Mouse (Mus musculus) ovary, postnatal 36 days (tissue): ENCODE measurements at regions not wholly inside any gene's neighbourhood (a gene's known extent, or its start where the extent isn't known, plus 50 kb on each side); places are given as distances from the start of the nearest gene placed in this dataset.

ENCODE experiments used
- DNase-seq: peaks from one replicate; pipeline ENCODE4 v3.0.0; 2022; ENCODE audit warnings: low spot score, mixed read lengths

DNA sequence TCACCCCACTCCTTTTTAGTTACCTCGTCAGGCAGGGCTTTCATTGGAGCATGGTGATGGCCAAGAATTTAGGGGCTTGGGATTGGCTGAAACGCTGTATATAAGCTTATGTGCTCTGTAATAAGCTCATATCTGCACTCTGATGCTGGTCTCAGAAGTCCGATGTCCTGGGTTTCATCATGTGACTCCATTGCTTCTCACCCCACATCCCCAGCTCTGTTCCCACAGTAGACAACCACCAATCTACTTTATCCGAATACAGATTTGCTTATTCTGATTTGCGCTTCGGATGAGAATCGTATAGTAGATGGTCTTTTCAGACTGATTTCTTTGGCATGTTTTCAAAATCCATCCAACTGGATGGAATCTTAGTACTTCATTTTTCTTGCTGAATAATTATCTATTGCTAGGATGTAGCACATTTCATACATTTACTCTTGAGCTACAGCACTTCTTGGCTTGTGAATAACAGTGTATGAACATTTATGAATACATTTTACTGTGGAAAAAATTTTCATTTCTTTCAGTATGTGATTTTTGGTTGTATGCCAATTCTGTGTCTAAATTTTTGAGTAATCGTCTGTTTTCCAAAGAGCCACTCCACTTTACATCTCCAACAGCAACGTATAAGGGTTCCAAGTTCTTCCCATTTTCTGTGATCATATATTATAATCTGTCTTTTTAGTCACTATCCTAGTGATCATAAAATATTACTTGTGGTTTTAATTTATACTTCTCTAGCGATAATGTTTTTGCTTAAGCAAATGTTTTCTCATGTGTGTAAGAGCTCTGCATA is 185.7 kb downstream of the Hace1 start:
- DNase-seq: no peak

DNA sequence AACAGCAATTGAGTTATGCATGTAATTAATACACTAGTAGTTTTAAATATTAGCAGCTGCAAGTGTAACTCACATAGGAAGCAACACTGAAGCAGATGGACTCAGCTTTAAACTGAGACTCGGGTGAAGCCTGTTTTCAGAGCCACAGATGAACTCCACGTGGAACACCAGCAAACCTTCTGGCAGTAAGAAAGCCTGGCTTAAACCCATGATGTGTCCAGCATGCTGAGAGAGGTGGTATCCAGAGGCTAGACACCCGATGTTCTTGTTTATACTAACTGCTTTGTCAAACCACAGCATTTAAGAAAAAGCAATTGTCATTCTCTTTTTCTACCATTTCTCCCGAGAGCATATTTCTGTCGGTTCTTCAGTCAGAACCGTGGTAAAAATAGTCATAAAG is 202.1 kb downstream of the Hace1 start:
- no peak for DNase-seq

DNA sequence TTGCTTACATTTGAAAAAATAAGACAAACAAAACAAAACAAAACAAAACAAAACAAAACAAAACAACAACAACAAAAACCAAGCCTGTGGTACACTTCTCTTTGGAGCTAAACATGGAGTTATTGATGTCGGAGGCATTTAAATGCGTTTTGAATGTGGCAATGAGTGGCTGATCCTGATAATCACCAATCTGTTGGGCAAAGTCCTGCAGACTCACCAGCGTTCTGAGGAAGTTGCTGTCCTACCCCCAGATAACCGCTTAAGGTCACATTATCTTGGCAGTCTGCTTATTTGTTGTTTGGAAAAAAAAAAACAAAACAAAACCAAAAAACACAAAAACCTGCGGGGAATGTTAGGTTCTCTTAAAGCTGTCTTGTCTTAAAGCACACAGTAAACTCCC is 205.4 kb downstream of the Hace1 start:
- DNase-seq: no peak

- DNase-seq: no peak
Measured at GRCm38 (mm10) chr10:45783461-45784149, 206.0 kb downstream of the Hace1 start.

DNA sequence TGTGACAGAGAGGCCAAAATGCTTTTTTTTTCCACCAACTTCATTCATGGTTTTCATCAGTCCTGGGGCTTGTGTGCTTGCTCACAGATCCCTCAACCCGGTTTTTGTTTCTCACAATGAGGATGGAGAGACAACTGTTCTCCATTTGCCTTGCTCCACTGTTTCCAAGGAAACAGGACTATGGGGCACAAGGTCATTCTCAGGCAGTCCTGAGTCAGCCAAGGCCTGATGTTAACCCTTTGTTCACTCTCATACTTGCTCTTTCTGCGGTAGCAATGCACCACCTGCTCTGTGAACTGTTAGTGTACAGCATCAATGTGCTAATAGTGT is 206.5 kb downstream of the Hace1 start:
- no peak for DNase-seq

GRCm38 (mm10) chr10:45784575-45784974 is 206.9 kb downstream of the Hace1 start:
- no peak for DNase-seq

- DNase-seq: no peak
Measured at GRCm38 (mm10) chr10:45788356-45788755, 210.7 kb downstream of the Hace1 start.

DNA sequence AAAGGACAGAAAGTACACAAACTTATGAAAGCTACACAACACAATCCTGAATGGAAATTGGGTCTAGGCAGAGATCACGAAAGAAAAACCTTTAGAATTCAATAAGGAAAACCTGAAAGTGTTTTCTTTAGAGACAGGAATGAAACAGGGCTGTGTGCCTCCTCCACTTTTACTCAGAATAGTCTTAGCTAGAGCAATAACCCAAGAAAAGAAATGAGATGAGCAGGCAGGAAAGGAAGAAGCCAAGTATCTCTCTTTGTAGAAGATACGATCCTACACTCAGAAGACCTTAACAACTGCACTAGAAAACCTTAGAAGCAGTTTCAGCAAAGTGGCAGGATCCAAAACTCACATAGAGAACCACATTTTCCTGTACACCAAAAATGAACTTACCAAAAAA is 218.0 kb downstream of the Hace1 start:
- DNase-seq: no peak

- peak; percentile 39 for DNase-seq
Measured at GRCm38 (mm10) chr10:45800070-45800851, 222.6 kb downstream of the Hace1 start.

GRCm38 (mm10) chr10:45801463-45801862 is 223.8 kb downstream of the Hace1 start:
- DNase-seq: no peak

- no peak for DNase-seq
Measured at GRCm38 (mm10) chr10:45806984-45807827, 229.6 kb downstream of the Hace1 start.

DNA sequence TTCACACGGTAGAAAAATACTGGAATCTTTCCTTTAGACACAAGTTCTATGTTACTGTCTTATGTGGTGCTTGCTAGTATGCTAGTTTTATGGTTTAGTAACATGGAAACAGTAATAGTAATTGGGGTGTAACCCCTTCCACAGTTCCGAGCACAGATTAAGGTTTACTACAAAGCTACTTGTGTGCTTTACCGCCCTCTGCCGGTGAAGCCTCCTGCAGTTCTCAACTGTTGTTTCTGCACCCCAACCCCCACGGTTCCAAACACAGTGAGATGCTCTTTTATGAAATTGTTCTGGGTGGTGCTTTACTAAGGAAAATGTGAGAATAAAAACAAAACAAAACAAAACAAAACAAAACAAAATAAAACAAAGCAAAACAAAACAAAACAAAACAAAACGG is 234.3 kb downstream of the Hace1 start:
- DNase-seq: peak; percentile 12

- DNase-seq: no peak
Measured at GRCm38 (mm10) chr10:45813804-45814203, 236.2 kb downstream of the Hace1 start.

DNA sequence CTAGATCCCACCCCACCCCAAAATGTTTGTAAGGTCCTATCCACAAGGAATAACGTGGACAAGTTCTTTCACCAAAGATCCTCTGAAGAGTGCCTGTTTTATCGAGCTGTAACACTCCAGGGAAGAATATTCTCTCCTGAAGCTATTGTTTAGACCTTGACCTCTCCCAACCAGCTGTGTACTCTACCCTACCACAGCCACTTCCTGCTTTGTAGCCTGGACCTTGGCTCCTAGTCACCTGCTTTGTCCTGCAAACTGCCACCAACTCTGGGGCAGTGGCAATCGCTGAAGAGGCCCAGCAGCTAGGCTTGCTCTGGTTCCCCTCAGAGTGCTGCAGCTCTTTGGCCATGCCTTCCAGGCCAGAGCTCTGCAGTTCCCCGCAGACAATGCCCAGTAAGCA is 239.1 kb downstream of the Hace1 start:
- DNase-seq: no peak

DNA sequence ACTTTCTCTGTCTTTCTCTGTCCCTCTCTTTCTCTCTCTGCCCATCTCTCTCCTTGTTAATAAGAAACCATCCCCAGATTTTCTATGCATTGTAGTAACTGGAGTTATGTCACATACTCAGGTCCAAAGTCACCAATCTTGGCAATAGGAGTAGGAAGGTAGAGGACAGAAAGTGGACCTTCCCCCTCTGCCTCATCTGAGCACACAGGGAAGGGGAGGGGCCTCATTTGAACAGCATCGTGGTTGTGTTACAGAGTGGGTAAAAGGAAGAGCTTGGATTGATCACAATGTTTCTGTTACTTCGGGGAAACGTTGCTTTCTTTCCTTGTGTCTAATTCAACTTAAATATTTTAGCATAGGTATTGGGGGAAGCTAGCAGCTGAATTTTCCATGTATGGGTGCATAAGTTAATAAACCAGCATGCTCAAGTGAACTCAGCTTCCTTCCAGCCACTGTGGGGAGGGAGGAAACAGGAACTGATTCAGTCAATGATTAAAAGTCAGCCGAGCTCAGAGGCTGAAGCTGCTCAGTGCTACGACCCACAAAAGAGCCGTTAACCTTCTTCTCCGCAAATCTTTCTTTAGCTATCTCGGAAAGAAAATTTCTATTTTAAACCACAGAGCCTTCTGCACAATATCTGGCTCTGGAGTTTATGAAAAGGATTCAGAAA is 243.5 kb downstream of the Hace1 start:
- no peak for DNase-seq

DNA sequence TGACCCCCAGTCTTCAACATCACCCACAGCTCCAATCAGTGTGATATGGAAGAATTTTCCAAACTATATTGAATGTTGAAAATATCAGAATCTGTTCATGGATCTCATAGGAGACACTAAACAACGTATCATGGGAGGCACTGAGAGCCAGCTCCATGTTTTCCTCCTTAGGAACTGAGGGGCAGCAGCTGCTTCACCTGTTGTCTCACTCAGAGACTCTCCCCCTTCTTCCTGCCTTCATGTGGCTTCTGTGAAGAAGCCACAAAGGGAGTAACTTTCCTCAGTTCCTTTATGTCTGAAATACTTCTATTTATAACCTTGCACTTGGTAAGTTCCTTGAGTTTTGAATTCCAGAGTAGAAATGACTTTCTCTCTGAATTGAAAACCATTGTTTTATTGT is 244.6 kb downstream of the Hace1 start:
- DNase-seq: no peak

DNA sequence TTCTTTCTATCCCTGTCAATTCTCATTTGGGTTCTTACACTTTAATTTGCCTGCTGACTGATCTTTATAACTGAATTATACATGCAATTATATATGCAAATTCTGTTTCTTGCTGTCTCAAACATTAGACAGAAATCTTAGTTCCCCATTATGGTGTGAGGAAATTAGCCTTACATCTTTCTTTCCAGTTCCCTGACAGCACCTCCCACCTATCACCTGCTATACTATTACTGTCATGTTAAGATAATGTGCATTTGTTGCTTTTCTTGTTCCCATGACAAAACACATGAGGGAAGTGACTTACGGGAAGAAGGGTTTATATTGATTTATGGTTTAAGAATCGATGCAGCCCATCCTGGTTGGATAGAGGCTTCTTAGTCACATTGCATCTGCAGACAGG is 246.0 kb downstream of the Hace1 start:
- no peak for DNase-seq

GRCm38 (mm10) chr10:45848654-45849053 is 271.0 kb downstream of the Hace1 start:
- DNase-seq: no peak

DNA sequence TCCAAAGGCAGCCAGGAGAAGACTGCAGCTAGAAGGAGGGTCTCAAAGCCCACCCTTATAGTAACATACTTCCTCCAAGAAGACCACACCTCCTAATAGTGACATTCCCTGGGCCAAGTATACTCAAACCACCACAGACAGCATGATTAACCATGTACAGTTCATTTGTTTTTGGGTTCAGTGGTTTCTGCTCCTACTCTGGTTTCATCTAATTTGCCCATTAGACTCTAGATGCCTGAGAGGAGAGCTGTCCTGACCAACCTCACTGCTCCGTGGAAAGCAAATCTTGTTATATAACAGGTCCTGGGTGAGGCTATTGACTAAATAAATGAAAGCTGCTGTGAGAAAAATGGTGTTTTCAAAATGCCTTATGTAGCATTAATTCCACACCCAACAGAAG is 272.2 kb downstream of the Hace1 start:
- DNase-seq: no peak

GRCm38 (mm10) chr10:45850625-45851024 is 273.0 kb downstream of the Hace1 start:
- DNase-seq: no peak

- no peak for DNase-seq
Measured at GRCm38 (mm10) chr10:45852688-45853087, 275.1 kb downstream of the Hace1 start.

DNA sequence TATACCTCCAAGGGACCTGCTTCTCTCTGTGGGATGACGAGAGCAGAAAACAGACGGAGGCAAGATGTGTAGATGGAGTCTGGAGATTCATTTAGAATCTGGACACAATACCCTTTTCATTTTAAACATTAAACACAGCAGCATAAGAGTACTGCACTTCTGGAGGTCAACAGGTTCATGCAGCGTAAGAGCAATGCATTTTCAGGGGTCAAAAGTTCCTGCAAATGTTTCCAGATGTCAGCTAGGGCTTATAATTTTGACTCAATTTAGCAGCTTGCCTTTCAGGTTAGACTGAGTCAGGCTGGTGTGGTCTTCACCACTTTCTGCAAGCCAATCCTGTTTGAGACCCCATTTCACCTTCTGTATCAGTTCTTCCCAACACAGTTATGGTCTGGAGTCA is 277.9 kb downstream of the Hace1 start:
- no peak for DNase-seq
